In genomic region chr5:73854774-73855371, GRCm38 (mm10) we compare ENCODE assay signal across 7 mouse cellular contexts.
A peak's percentile ranks its signal among the peaks of the same experiment; 100 is the strongest.
DNase-seq lines count a peak whose midpoint lies in the region; ATAC-seq and TF ChIP-seq lines count a peak whose summit lies in the region.

No protein-coding gene starts in this region.

- H3K27ac ChIP-seq in lung, postnatal 0 days (ENCODE audit: low read length) = no peak overlapping the region
- H3K27ac ChIP-seq in limb, embryonic 12.5 days = peak overlapping the region; percentile 60

- TF ChIP-seq CTCF in lung, postnatal 0 days (IDR thresholded peaks at IDR 0.05) = no peak

- DNase-seq in lung, postnatal 0 days (ENCODE audit: low spot score) = peak; percentile 25
- no peak for DNase-seq in lung, postnatal 14 days
- DNase-seq in cerebellum, adult 8-10 months = peak; percentile 20
- DNase-seq in gastrocnemius, postnatal 4 days (ENCODE audit: low spot score in 2 of 2) = peak; percentile 65 to 82
- DNase-seq in thymus, postnatal 14 days = no peak
- DNase-seq in thymus, adult 18-20 months = no peak

- no peaks in the 10 kb centered on the region for H3K4me1 ChIP-seq in lung, postnatal 0 days (ENCODE audit: insufficient read depth, low read depth, low read length)
- peaks cover 23% of the 10 kb centered on the region for H3K4me1 ChIP-seq in limb, embryonic 12.5 days (replicated peaks)

- no peak for ATAC-seq in lung, postnatal 0 days
- ATAC-seq in limb, embryonic 12.5 days (ENCODE audit: insufficient number of reproducible peaks, insufficient read depth, low FRiP score, low TSS enrichment, low read depth) = no peak

- H3K4me2 ChIP-seq in lung, postnatal 0 days (replicated peaks; ENCODE audit: low read depth, low read length) = 0 out of 2 replicates have a peak overlapping the region, but pooled peaks have one; percentile 12
- no peak overlapping the region for H3K4me2 ChIP-seq in limb, embryonic 12.5 days

- no peaks in the 10 kb centered on the region for H3K36me3 ChIP-seq in lung, postnatal 0 days (ENCODE audit: insufficient read depth, low read length)
- no peaks in the 10 kb centered on the region for H3K36me3 ChIP-seq in limb, embryonic 12.5 days

- no peak for TF ChIP-seq EP300 in lung, postnatal 0 days (IDR thresholded peaks at IDR 0.05)

- H3K4me3 ChIP-seq in lung, postnatal 0 days (ENCODE audit: low read depth, low read length) = no peak overlapping the region
- H3K4me3 ChIP-seq in limb, embryonic 12.5 days (replicated peaks) = no peak overlapping the region

- H3K9me3 ChIP-seq in lung, postnatal 0 days (ENCODE audit: low read length) = no peaks in the 10 kb centered on the region
- no peaks in the 10 kb centered on the region for H3K9me3 ChIP-seq in limb, embryonic 12.5 days

- no peak overlapping the region for H3K9ac ChIP-seq in lung, postnatal 0 days (replicated peaks; ENCODE audit: low read depth)
- H3K9ac ChIP-seq in limb, embryonic 12.5 days (replicated peaks) = no peak overlapping the region; the same call in 1 of the 2 replicates

- H3K27me3 ChIP-seq in lung, postnatal 0 days (replicated peaks; ENCODE audit: insufficient read depth, low read length) = no peaks in the 10 kb centered on the region
- H3K27me3 ChIP-seq in limb, embryonic 12.5 days = no peaks in the 10 kb centered on the region; the same call in 1 of the 2 replicates

- WGBS in lung, postnatal 0 days = 51% methylated on average over 18 of the region's 18 CpGs
- WGBS in limb, embryonic 12.5 days = 74% methylated on average over 18 of the region's 18 CpGs

Comparison
In these comparisons a context has a peak if more than half of its experiments do, and no peak if none do; other contexts are left out.
1. DNase-seq: peak in lung, postnatal 0 days (single experiment), cerebellum, adult 8-10 months (single experiment) and gastrocnemius, postnatal 4 days (2 of 2); none in lung, postnatal 14 days (single experiment), thymus, postnatal 14 days (single experiment) and thymus, adult 18-20 months (0 of 2).